Mouse (Mus musculus) kidney, embryonic 14.5 days (tissue): Measurements from ENCODE around the gene Rpn1. TPM values are rescaled to one million over a fixed set of nuclear protein-coding genes. Genes with fewer than 3 reads are reported as not detected.

Source experiments
- ATAC-seq: fragments of 200-750 bp; cut with Nextera tagmentation; 2 replicates; pipeline ENCODE4 v1.8.0; 2017; ENCODE audit warnings: moderate number of reproducible peaks, mild to moderate bottlenecking, moderate TSS enrichment, moderate library complexity; ENCODE audit not compliant: low FRiP score, low TSS enrichment
- H3K27ac ChIP-seq: fragments of 300-500 bp; sonication (generic); 2 replicates; pipeline ENCODE4 v1.5.1; 2014; ENCODE audit warnings: low read depth, mild to moderate bottlenecking, low read length, moderate library complexity, mixed read lengths
- H3K27me3 ChIP-seq: fragments of 300-500 bp; sonication (generic); 2 replicates; pipeline ENCODE4 v1.6.1; 2014; ENCODE audit warnings: mild to moderate bottlenecking, low read length; ENCODE audit not compliant: control insufficient read depth, insufficient read depth
- H3K36me3 ChIP-seq: fragments of 300-500 bp; sonication (generic); 2 replicates; pipeline ENCODE4 v1.6.1; 2014; ENCODE audit warnings: low read length, mixed read lengths; ENCODE audit not compliant: control insufficient read depth, insufficient read depth
- H3K4me1 ChIP-seq: fragments of 300-500 bp; sonication (generic); 2 replicates; pipeline ENCODE4 v1.6.1; 2014; ENCODE audit warnings: low read length, mixed read lengths; ENCODE audit not compliant: control insufficient read depth, insufficient read depth
- H3K4me2 ChIP-seq: fragments of 300-500 bp; sonication (generic); replicated peaks from 2 replicates; pipeline ENCODE4 v1.6.1; 2014; ENCODE audit warnings: low read depth, mild to moderate bottlenecking, low read length
- H3K4me3 ChIP-seq: fragments of 300-500 bp; sonication (generic); 2 replicates; pipeline ENCODE4 v1.5.1; 2014; ENCODE audit warnings: mild to moderate bottlenecking, low read length
- H3K9ac ChIP-seq: fragments of 300-500 bp; sonication (generic); 2 replicates; pipeline ENCODE4 v1.6.1; 2014; ENCODE audit warnings: low read depth, mild to moderate bottlenecking, low read length, moderate library complexity
- H3K9me3 ChIP-seq: fragments of 300-500 bp; sonication (generic); 2 replicates; pipeline ENCODE4 v1.6.1; 2016; ENCODE audit warnings: low read length; ENCODE audit not compliant: control insufficient read depth
- WGBS: fragments of 180-500 bp; shearing (Covaris S2); extraction: QIAGEN DNeasy Blood & Tissue Kit; methylation state at CpG from one replicate; pipeline ENCODE4 v1.1.7; 2014; 5-methylcytosine and 5-hydroxymethylcytosine counted together
- polyA plus RNA-seq: library from polyadenylated mRNA; unstranded; fragments of >200 nt; fragmentation: Nextera tagmentation; extraction: Ambion mirVana; gene quantifications from 2 replicates; pipeline ENCODE4 v1.2.1, GENCODE M21; 2014

Gene Rpn1
- polyA plus RNA-seq, 1 experiment from 2014 or later = 402 TPM

DNA sequence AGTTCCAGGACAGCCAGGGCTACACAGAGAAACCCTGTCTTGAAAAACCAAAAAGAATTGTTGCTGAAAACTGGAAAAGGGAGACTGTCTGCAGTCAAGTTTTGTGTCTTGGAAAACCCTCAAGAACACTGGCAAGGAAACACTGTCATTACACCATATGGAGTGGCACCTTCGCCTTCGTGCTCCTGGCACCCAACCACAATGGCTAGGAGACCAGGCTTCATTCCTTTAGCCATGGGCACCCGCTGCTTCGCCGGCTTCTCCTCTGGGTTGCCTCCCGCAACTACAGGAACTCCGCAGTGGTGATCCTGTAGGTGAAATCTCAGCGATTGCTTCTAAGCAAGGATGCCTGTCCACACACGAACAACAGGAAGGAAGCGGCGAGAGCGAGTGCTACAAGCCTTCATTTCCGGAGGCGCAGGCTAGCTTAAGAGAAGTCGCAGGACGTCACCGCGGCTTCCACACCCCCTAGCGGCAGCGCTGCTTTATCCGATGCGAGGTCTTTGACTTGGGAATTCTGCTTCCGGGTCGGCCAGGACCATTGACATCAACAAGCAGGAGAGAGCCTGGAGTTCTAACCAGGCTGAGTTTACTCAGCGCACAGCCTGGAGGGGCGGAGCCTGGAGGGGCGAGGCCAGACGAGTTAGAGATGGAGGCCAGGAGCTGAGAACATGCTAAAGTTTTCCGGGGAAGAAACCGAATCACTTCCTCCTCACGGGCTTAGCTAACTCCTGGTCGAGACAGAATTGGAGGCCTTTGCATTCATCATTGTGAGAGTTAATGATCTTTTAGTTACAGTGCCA is 9.3 kb upstream of the Rpn1 start:
- H3K4me2 ChIP-seq = peak overlapping the region; percentile 74
- no peaks in the 10 kb centered on the region for H3K36me3 ChIP-seq
- no peaks in the 10 kb centered on the region for H3K4me1 ChIP-seq
- no peaks in the 10 kb centered on the region for H3K9me3 ChIP-seq
- peak overlapping the region; percentile 63 for H3K9ac ChIP-seq
- H3K27ac ChIP-seq = peak overlapping the region; percentile 84
- 3% methylated on average over 32 of the region's 32 CpGs for WGBS
- H3K4me3 ChIP-seq = peak overlapping the region; percentile 38
- peaks cover 3% of the 10 kb centered on the region; the same call in 1 of the 2 replicates for H3K27me3 ChIP-seq
- ATAC-seq = peak; percentile 98

- Histone ChIP-seq H3K27ac (no peak overlapping the region), H3K27me3 (peaks cover 3% of the 10 kb centered on the region; the same call in 1 of the 2 replicates), H3K4me3 (no peak overlapping the region), H3K4me1 (no peaks in the 10 kb centered on the region), H3K9ac (no peak overlapping the region), H3K36me3 (no peaks in the 10 kb centered on the region), H3K4me2 (no peak overlapping the region), H3K9me3 (no peaks in the 10 kb centered on the region)
- ATAC-seq = no peak
- 79% methylated on average over 1 of the region's 1 CpGs for WGBS
Observed at GRCm38 (mm10) chr6:88075960-88076517, 8.2 kb upstream of the Rpn1 start.

GRCm38 (mm10) chr6:88083095-88083494 is 1.2 kb upstream of the Rpn1 start:
- no peaks in the 10 kb centered on the region for H3K36me3 ChIP-seq
- H3K27me3 ChIP-seq = peaks cover 3% of the 10 kb centered on the region; the same call in 1 of the 2 replicates
- H3K27ac ChIP-seq = no peak overlapping the region
- H3K9me3 ChIP-seq = no peaks in the 10 kb centered on the region
- no peak overlapping the region for H3K4me3 ChIP-seq
- peaks cover 22% of the 10 kb centered on the region for H3K4me1 ChIP-seq
- no peak for ATAC-seq
- H3K9ac ChIP-seq = no peak overlapping the region
- WGBS = 86% methylated on average over 7 of the region's 7 CpGs
- no peak overlapping the region for H3K4me2 ChIP-seq

- Histone ChIP-seq H3K9ac (no peak overlapping the region), H3K4me1 (peaks cover 22% of the 10 kb centered on the region), H3K9me3 (no peaks in the 10 kb centered on the region), H3K4me2 (peak overlapping the region; percentile 87), H3K27me3 (peaks cover 1% of the 10 kb centered on the region; the same call in 1 of the 2 replicates), H3K4me3 (peak overlapping the region; percentile 100), H3K36me3 (peaks cover 5% of the 10 kb centered on the region), H3K27ac (no peak overlapping the region; the same call in 1 of the 2 replicates)
- peak; percentile 10; the same call in 1 of the 2 replicates for ATAC-seq
- WGBS = 61% methylated on average over 3 of the region's 3 CpGs
Observed at GRCm38 (mm10) chr6:88083672-88084071, 610 bp upstream of the Rpn1 start.

GRCm38 (mm10) chr6:88088971-88089370 is 4.7 kb downstream of the Rpn1 start:
- 65% methylated on average over 1 of the region's 1 CpGs for WGBS
- Histone ChIP-seq H3K27me3 (no peaks in the 10 kb centered on the region), H3K36me3 (peaks cover 47% of the 10 kb centered on the region), H3K27ac (no peak overlapping the region), H3K4me2 (no peak overlapping the region), H3K9ac (no peak overlapping the region), H3K9me3 (no peaks in the 10 kb centered on the region), H3K4me1 (peaks cover 19% of the 10 kb centered on the region), H3K4me3 (no peak overlapping the region)
- ATAC-seq = no peak

GRCm38 (mm10) chr6:88095377-88095776 is 11.1 kb downstream of the Rpn1 start:
- H3K4me3 ChIP-seq = no peak overlapping the region
- no peaks in the 10 kb centered on the region for H3K9me3 ChIP-seq
- H3K4me2 ChIP-seq = no peak overlapping the region
- no peaks in the 10 kb centered on the region for H3K27me3 ChIP-seq
- no peak overlapping the region for H3K27ac ChIP-seq
- no peak overlapping the region for H3K9ac ChIP-seq
- peaks cover 92% of the 10 kb centered on the region for H3K36me3 ChIP-seq
- 86% methylated on average over 7 of the region's 7 CpGs for WGBS
- H3K4me1 ChIP-seq = no peaks in the 10 kb centered on the region
- ATAC-seq = no peak

DNA sequence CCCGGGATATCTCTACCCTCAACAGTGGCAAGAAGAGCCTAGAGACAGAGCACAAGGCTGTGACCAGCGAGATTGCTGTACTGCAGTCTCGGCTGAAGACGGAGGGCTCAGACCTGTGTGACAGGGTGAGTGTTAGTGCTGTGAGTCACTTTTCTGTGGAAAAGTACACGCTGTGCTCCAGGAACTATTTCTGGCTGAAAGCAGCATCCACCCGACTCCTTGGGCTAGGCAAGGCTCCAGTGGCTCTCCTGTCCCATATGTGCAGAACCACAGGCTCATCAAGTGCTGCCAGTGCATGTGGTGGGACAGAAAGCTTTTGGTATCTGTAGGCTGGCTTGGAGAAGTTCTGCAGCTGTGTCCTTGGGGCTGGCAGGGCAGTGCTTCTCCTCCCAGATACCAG is 17.8 kb downstream of the Rpn1 start:
- H3K27ac ChIP-seq = no peak overlapping the region
- no peaks in the 10 kb centered on the region for H3K27me3 ChIP-seq
- no peaks in the 10 kb centered on the region for H3K9me3 ChIP-seq
- WGBS = 96% methylated on average over 6 of the region's 6 CpGs
- peaks cover 77% of the 10 kb centered on the region for H3K36me3 ChIP-seq
- H3K4me2 ChIP-seq = no peak overlapping the region
- no peak overlapping the region for H3K4me3 ChIP-seq
- H3K4me1 ChIP-seq = peaks cover 3% of the 10 kb centered on the region; the same call in 1 of the 2 replicates
- H3K9ac ChIP-seq = no peak overlapping the region
- ATAC-seq = no peak

- Histone ChIP-seq H3K9ac (peak overlapping the region; percentile 48; the same call in 1 of the 2 replicates), H3K4me3 (peak overlapping the region; percentile 12)
- 10% methylated on average over 32 of the region's 32 CpGs for WGBS
Observed at GRCm38 (mm10) chr6:88105783-88106611, 21.7 kb downstream of the Rpn1 start.

More at GRCm38 (mm10) chr6:88105783-88106611, 21.7 kb downstream of the Rpn1 start:
- no peak overlapping the region; the same call in 1 of the 2 replicates for H3K27ac ChIP-seq
- H3K27me3 ChIP-seq = no peaks in the 10 kb centered on the region
- H3K4me2 ChIP-seq = peak overlapping the region; percentile 34
- H3K9me3 ChIP-seq = no peaks in the 10 kb centered on the region
- peak; percentile 89 for ATAC-seq
- peaks cover 39% of the 10 kb centered on the region for H3K36me3 ChIP-seq
- H3K4me1 ChIP-seq = peaks cover 3% of the 10 kb centered on the region; the same call in 1 of the 2 replicates
